Mouse (Mus musculus) megakaryocyte, embryonic 14.5 days (primary cell): ENCODE measurements around the gene Gm10801. TPM values are rescaled to one million over a fixed set of nuclear protein-coding genes. Genes with fewer than 3 reads are reported as not detected.
"Not testable (repeated sequence)": the region's sequence is repeated elsewhere in the genome, so short reads cannot be mapped to it uniquely, and the experiment has no call there.

Experiments used
- H3K27me3 ChIP-seq: replicated peaks from 2 replicates; pipeline ENCODE3; 2012; ENCODE audit warnings: inconsistent platforms
- H3K36me3 ChIP-seq: replicated peaks from 2 replicates; pipeline ENCODE3; 2012; ENCODE audit warnings: low read length, inconsistent platforms, mixed read lengths
- H3K4me1 ChIP-seq: 2 replicates; pipeline ENCODE4 v1.6.1; 2012; ENCODE audit warnings: inconsistent platforms
- H3K4me3 ChIP-seq: replicated peaks from 2 replicates; pipeline ENCODE3; 2012; ENCODE audit warnings: moderate library complexity, mild to moderate bottlenecking, inconsistent platforms
- H3K9me3 ChIP-seq: 2 replicates; pipeline ENCODE4 v1.6.1; 2012; ENCODE audit warnings: inconsistent platforms
- FLI1 ChIP-seq: IDR thresholded peaks from 2 replicates; pipeline ENCODE4 v1.6.1; 2012; ENCODE audit warnings: low read length, inconsistent platforms, mixed read lengths
- GATA1 ChIP-seq: IDR thresholded peaks from 3 replicates; pipeline ENCODE4 v1.6.1; 2012; ENCODE audit warnings: mixed read lengths, low read length, inconsistent platforms, borderline replicate concordance
- polyA plus RNA-seq: library from polyadenylated mRNA; stranded (reverse); fragments of >175 nt; gene quantifications from 2 replicates; pipeline ENCODE4 v1.2.3, GENCODE M21; 2012; ENCODE audit warnings: low replicate concordance; ENCODE audit not compliant: insufficient read depth

The Gm10801 gene
- 42.3 and 459 TPM in 2 replicates for polyA plus RNA-seq

GRCm38 (mm10) chr2:98661937-98662336 is at the start of gene Gm10801:
Gm10801 (plus strand) TSS chr2:98662237.
- H3K36me3 ChIP-seq, H3K9me3 ChIP-seq, H3K4me3 ChIP-seq, H3K4me1 ChIP-seq, H3K27me3 ChIP-seq: not testable (repeated sequence)

GRCm38 (mm10) chr2:98667201-98667600 is 5.2 kb downstream of the Gm10801 start, which contains the start of gene Gm10800:
Gm10800 (minus strand) TSS chr2:98667301.
- not testable (repeated sequence) for H3K4me1 ChIP-seq, H3K36me3 ChIP-seq, H3K4me3 ChIP-seq, H3K27me3 ChIP-seq, H3K9me3 ChIP-seq

DNA sequence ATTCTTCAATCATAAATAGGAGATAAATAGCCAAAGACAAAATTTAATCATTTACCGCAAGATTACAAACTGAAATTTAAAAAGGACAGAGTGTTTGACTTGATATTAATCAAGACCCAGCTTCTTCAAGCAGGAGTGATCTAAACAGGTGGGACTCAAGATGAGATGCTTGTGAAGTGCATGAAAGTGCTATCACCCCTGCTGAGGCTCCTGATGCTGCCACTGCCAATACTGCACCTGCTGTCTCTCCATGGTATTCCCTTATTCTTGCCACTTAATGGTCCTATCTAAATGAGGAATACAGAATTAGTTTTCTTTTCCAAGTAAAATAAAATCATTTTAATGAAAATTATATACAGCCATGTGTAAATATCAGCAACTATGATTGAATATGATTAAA is 35.5 kb downstream of the Gm10801 start:
- Histone ChIP-seq H3K4me1 (no peaks in the 10 kb centered on the region), H3K27me3 (no peaks in the 10 kb centered on the region), H3K4me3 (no peak overlapping the region), H3K36me3 (no peaks in the 10 kb centered on the region), H3K9me3 (no peaks in the 10 kb centered on the region)
- TF ChIP-seq FLI1 (no peak), GATA1 (no peak)

Other genes starting within 250 kb of the Gm10801 start
- gene Gm10800, start 5.1 kb downstream of the Gm10801 start, polyA plus RNA-seq: 149 and 1,950 TPM in 2 replicates